Mouse (Mus musculus): Measurements from ENCODE around the gene Ddb1. TPM values are rescaled to one million over a fixed set of nuclear protein-coding genes. Genes with fewer than 3 reads are reported as not detected.

Gene Ddb1
- total and polyA plus RNA-seq, 3 experiments, result 299 to 406 (median 319) TPM

DNA sequence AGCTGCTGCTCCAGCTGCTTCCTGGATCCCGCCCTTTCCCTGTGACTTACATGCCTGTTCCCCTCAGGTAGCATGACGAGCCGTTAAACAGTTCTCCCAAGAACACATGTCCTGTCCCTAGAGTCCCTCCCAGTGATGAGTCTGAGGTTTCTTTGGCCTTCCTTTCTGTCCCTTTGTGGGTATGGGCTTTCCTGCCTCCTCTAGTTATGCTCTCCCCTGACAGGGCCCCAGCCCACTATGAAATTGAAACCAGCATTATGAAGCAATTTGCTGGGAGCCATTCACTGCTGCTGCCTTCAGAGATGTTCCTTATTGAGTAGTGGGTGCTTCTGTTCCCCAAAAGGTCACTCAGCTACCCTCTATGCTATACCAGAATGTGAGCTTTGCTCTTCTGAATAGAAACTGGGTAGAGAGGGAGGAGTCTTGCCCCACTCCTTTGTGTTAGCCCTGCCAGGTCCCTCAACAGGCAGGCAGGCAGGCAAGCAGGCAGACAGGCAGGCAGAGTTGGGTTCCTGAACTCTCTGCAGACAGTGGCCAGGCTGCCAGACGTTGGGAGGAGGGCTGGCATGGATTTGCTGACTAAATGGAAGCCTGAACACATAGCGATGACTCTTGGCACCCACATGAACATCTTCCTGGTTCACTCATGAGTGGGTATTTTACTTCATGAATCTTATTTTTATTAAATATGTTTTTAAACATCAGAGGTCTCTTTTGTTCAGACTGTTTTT lies 15.8 kb upstream of the Ddb1 start (continued):
- peak; percentile 68 for TF ChIP-seq ETS1 (conservative IDR thresholded peaks at IDR 0.05; ENCODE audit: low read depth, low read length)
- TF ChIP-seq ZKSCAN1 (IDR thresholded peaks at IDR 0.05; ENCODE audit: borderline replicate concordance, low read depth, low read length), result no peak
- no peak for TF ChIP-seq ZNF384 (IDR thresholded peaks at IDR 0.05; ENCODE audit: low read depth, low read length)
- TF ChIP-seq MXI1 (IDR thresholded peaks at IDR 0.05; ENCODE audit: low read depth, low read length), result no peak; the same call in 1 of the 2 replicates
- TF ChIP-seq NRF1 (IDR thresholded peaks at IDR 0.05; ENCODE audit: low read depth, low read length), result no peak
- TF ChIP-seq POLR2AphosphoS2 (IDR thresholded peaks at IDR 0.05; ENCODE audit: low read depth, low read length), result no peak
- TF ChIP-seq MYC (IDR thresholded peaks at IDR 0.05; ENCODE audit: low read depth, low read length), result no peak
- no peak for TF ChIP-seq JUND (conservative IDR thresholded peaks at IDR 0.05; ENCODE audit: low read depth, low read length)
- no peak for TF ChIP-seq GABPA (IDR thresholded peaks at IDR 0.05; ENCODE audit: insufficient replicate concordance, low read depth, low read length)
- 0 out of 2 replicates have a peak, but pooled peaks have one; percentile 13 for TF ChIP-seq MEF2A (IDR thresholded peaks at IDR 0.05; ENCODE audit: borderline replicate concordance, low read depth, low read length)
- no peak for TF ChIP-seq ZC3H11A (IDR thresholded peaks at IDR 0.05; ENCODE audit: low read depth, low read length)
- 0 out of 2 replicates have a peak, but pooled peaks have one; percentile 26 for TF ChIP-seq MAZ (IDR thresholded peaks at IDR 0.05; ENCODE audit: low read depth, low read length)
- TF ChIP-seq ELF1 (IDR thresholded peaks at IDR 0.05; ENCODE audit: low read depth, low read length), result peak; percentile 9; the same call in 1 of the 2 replicates
- TF ChIP-seq MAFK (IDR thresholded peaks at IDR 0.05; ENCODE audit: insufficient replicate concordance, low read length), result no peak
- no peak for TF ChIP-seq RAD21 (IDR thresholded peaks at IDR 0.05; ENCODE audit: low read depth, low read length)
- no peak for TF ChIP-seq CHD2 (IDR thresholded peaks at IDR 0.05; ENCODE audit: low read length)

DNA sequence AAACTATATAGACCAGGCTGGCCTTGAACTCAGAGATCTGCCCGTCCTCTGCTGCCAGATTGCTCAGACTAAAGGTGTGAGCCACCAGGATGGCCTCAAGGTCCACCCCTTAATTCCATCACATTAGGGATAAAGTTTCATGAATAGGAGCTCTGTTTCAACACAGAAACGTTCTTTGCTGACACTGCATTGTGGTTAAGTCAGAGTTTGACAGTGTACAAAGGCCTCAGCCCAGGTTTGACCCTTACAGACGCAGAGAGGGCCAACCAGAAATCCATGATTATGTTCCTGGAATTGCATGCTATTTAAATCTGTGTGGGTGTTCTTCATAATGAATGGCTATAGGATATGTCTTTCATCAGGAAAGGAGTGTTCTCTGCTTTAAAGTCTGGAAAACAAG lies 14.8 kb upstream of the Ddb1 start:
- Histone ChIP-seq H3K4me3 (replicated peaks in 1 of 3; ENCODE audit: low read depth in 2 of 3, low read length in 2 of 3, poor library complexity in 1 of 3) (no peak overlapping the region), H3K27me3 (replicated peaks) (no peaks in the 10 kb centered on the region), H3K79me2 (replicated peaks; ENCODE audit: control insufficient read depth, extremely low read depth, insufficient read depth, poor library complexity, severe bottlenecking) (peaks cover 12% of the 10 kb centered on the region; the same call in 1 of the 2 replicates), H3K36me3 (replicated peaks in 1 of 2; ENCODE audit: control insufficient read depth in 1 of 2, insufficient read depth in 1 of 2, low read length in 1 of 2) (peaks cover 75 to 88% of the 10 kb centered on the region in 2 experiments), H3K4me2 (ENCODE audit: insufficient read depth, low read depth, poor library complexity, severe bottlenecking) (no peak overlapping the region), H3K4me1 (ENCODE audit: control insufficient read depth in 1 of 2, insufficient read depth in 2 of 2) (peaks cover 22 to 60% of the 10 kb centered on the region in 2 experiments), H3K27ac (ENCODE audit: insufficient read depth, low read depth) (no peak overlapping the region), H3K9me3 (replicated peaks; ENCODE audit: low read length) (no peaks in the 10 kb centered on the region), H3K9ac (ENCODE audit: insufficient read depth, low read depth) (no peak overlapping the region)
- in situ Hi-C loops (cut with MboI; ENCODE audit: low pct_ligation_motif_present, low pct_unique_long_range_greater_than_20kb, low sequenced_read_pairs) (no loop called here), dilution Hi-C loops (cut with MboI; ENCODE audit: extremely low pct_ligation_motif_present, extremely low pct_unique_long_range_greater_than_20kb, low sequenced_read_pairs) (no loop called here)
- TF ChIP-seq BHLHE40 (IDR thresholded peaks at IDR 0.05; ENCODE audit: low read depth, low read length) (no peak), ZNF384 (IDR thresholded peaks at IDR 0.05; ENCODE audit: low read depth, low read length) (no peak), UBTF (IDR thresholded peaks at IDR 0.05; ENCODE audit: low read depth, low read length) (no peak), RAD21 (IDR thresholded peaks at IDR 0.05; ENCODE audit: low read depth, low read length) (no peak), SMC3 (IDR thresholded peaks at IDR 0.05; ENCODE audit: low read depth, low read length) (no peak), ETS1 (conservative IDR thresholded peaks at IDR 0.05; ENCODE audit: low read depth, low read length) (no peak), JUN (IDR thresholded peaks at IDR 0.05; ENCODE audit: insufficient read depth, low read depth, low read length) (no peak), GABPA (IDR thresholded peaks at IDR 0.05; ENCODE audit: insufficient replicate concordance, low read depth, low read length) (no peak)
- no peak for DNase-seq (ENCODE audit: extremely low read depth)

All from CH12.LX (cell line).